Mouse (Mus musculus) myocyte (in vitro differentiated cells): Measurements from ENCODE around the gene Ern1.

Experiments
- CEBPB ChIP-seq: IDR thresholded peaks from 2 replicates; pipeline ENCODE4 v1.6.1; 2011; ENCODE audit warnings: mild to moderate bottlenecking, moderate library complexity; ENCODE audit not compliant: poor library complexity, insufficient read depth, severe bottlenecking
- E2F4 ChIP-seq: IDR thresholded peaks from one replicate; pipeline ENCODE4 v1.6.1; 2011; ENCODE audit warnings: mild to moderate bottlenecking, control low read depth, moderate library complexity; ENCODE audit not compliant: insufficient read depth
- MAX ChIP-seq: IDR thresholded peaks from one replicate; pipeline ENCODE4 v1.6.1; 2011; ENCODE audit warnings: low read depth, mild to moderate bottlenecking, control low read depth
- MYOD1 ChIP-seq, 3 experiments: IDR thresholded peaks; one replicate each; pipeline ENCODE4 v1.6.1; 2011; ENCODE audit warnings: control low read depth in 2 of 3, low read depth in 2 of 3, mild to moderate bottlenecking in 2 of 3, moderate library complexity in 1 of 3; ENCODE audit not compliant: insufficient read length in 2 of 3, control insufficient read depth in 1 of 3
- MYOG ChIP-seq, 3 experiments: IDR thresholded peaks; one replicate each; pipeline ENCODE4 v1.6.1; 2011; ENCODE audit warnings: control low read depth in 2 of 3, low read depth in 2 of 3, mild to moderate bottlenecking in 2 of 3; ENCODE audit not compliant: insufficient read length in 2 of 3, control insufficient read depth in 1 of 3, insufficient read depth in 1 of 3
- POLR2A ChIP-seq: IDR thresholded peaks from one replicate; pipeline ENCODE4 v1.6.1; 2011; ENCODE audit warnings: low read depth, mild to moderate bottlenecking, control low read depth, moderate library complexity; ENCODE audit not compliant: insufficient read length
- POLR2AphosphoS2 ChIP-seq: IDR thresholded peaks from one replicate; pipeline ENCODE4 v1.6.1; 2011; ENCODE audit warnings: low read depth, control low read depth; ENCODE audit not compliant: insufficient read length
- REST ChIP-seq: IDR thresholded peaks from one replicate; pipeline ENCODE4 v1.6.1; 2011; ENCODE audit warnings: mild to moderate bottlenecking, control low read depth, moderate library complexity; ENCODE audit not compliant: insufficient read depth, insufficient read length
- SRF ChIP-seq: IDR thresholded peaks from one replicate; pipeline ENCODE4 v1.6.1; 2011; ENCODE audit warnings: low read depth; ENCODE audit not compliant: control insufficient read depth, insufficient read length
- TCF12 ChIP-seq: IDR thresholded peaks from one replicate; pipeline ENCODE4 v1.6.1; 2011; ENCODE audit warnings: mild to moderate bottlenecking, control low read depth; ENCODE audit not compliant: poor library complexity, insufficient read depth, severe bottlenecking
- TCF3 ChIP-seq: IDR thresholded peaks from one replicate; pipeline ENCODE4 v1.6.1; 2011; ENCODE audit warnings: low read depth, control low read depth; ENCODE audit not compliant: insufficient read length
- USF1 ChIP-seq: IDR thresholded peaks from one replicate; pipeline ENCODE4 v1.6.1; 2011; ENCODE audit warnings: low read depth, mild to moderate bottlenecking, control low read depth, moderate library complexity

GRCm38 (mm10) chr11:106529113-106529512 lies 41.5 kb upstream of the Ern1 start:
- TF ChIP-seq POLR2A: no peak
- no peak for TF ChIP-seq TCF12
- TF ChIP-seq MYOG (IDR thresholded peaks at IDR 0.05; ENCODE audit: control insufficient read depth in 1 of 3, insufficient read depth in 1 of 3, insufficient read length in 2 of 3, low read depth in 2 of 3): no peak
- no peak for TF ChIP-seq SRF
- no peak for TF ChIP-seq MAX
- no peak for TF ChIP-seq MYOD1 (IDR thresholded peaks at IDR 0.05; ENCODE audit: control insufficient read depth in 1 of 3, insufficient read length in 2 of 3, low read depth in 2 of 3)
- TF ChIP-seq USF1: no peak
- no peak for TF ChIP-seq E2F4
- no peak for TF ChIP-seq REST
- no peak for TF ChIP-seq TCF3
- no peak for TF ChIP-seq POLR2AphosphoS2
- TF ChIP-seq CEBPB: no peak
